Mouse (Mus musculus): ENCODE measurements at regions not wholly inside any gene's neighbourhood (a gene's known extent, or its start where the extent isn't known, plus 50 kb on each side); places are given as distances from the start of the nearest gene placed in this dataset.

GRCm38 (mm10) chr15:31087607-31088006 lies 136.5 kb upstream of the Dap start:
- no peak for DNase-seq
- H3K4me3 ChIP-seq (replicated peaks; ENCODE audit: insufficient read depth, low read depth, low read length) = no peak overlapping the region
- H3K27ac ChIP-seq (ENCODE audit: insufficient read depth, low read length) = no peak overlapping the region
- no peaks in the 10 kb centered on the region for H3K27me3 ChIP-seq (ENCODE audit: control insufficient read depth, insufficient read depth, low read length)
- no peak for TF ChIP-seq POLR2A (IDR thresholded peaks at IDR 0.05; ENCODE audit: borderline replicate concordance, insufficient read depth, low read length)
- no peak for TF ChIP-seq CTCF (IDR thresholded peaks at IDR 0.05; ENCODE audit: borderline replicate concordance, insufficient read depth, low read depth, low read length)
- WGBS = 74% methylated on average over 1 of the region's 1 CpGs
- H3K4me1 ChIP-seq (ENCODE audit: control insufficient read depth, insufficient read depth, low read length) = peaks cover 16% of the 10 kb centered on the region; the same call in 1 of the 2 replicates

GRCm38 (mm10) chr15:31091916-31092570 lies 132.1 kb upstream of the Dap start:
- peaks cover 13% of the 10 kb centered on the region; the same call in 1 of the 2 replicates for H3K4me1 ChIP-seq (ENCODE audit: control insufficient read depth, insufficient read depth, low read length)

GRCm38 (mm10) chr15:31096206-31096605 lies 127.9 kb upstream of the Dap start:
- Histone ChIP-seq H3K27ac (ENCODE audit: insufficient read depth, low read length) (no peak overlapping the region), H3K4me1 (ENCODE audit: control insufficient read depth, insufficient read depth, low read length) (peaks cover 10% of the 10 kb centered on the region; the same call in 1 of the 2 replicates), H3K27me3 (ENCODE audit: control insufficient read depth, insufficient read depth, low read length) (no peaks in the 10 kb centered on the region; the same call in 1 of the 2 replicates), H3K4me3 (replicated peaks; ENCODE audit: insufficient read depth, low read depth, low read length) (no peak overlapping the region)
- no peak for DNase-seq
- WGBS = 87% methylated on average over 7 of the region's 7 CpGs
- no peak for TF ChIP-seq CTCF (IDR thresholded peaks at IDR 0.05; ENCODE audit: borderline replicate concordance, insufficient read depth, low read depth, low read length)
- no peak for TF ChIP-seq POLR2A (IDR thresholded peaks at IDR 0.05; ENCODE audit: borderline replicate concordance, insufficient read depth, low read length)

More at GRCm38 (mm10) chr15:31091916-31092570, 132.1 kb upstream of the Dap start:
- Histone ChIP-seq H3K27ac (ENCODE audit: insufficient read depth, low read length) (no peak overlapping the region), H3K4me3 (replicated peaks; ENCODE audit: insufficient read depth, low read depth, low read length) (no peak overlapping the region), H3K27me3 (ENCODE audit: control insufficient read depth, insufficient read depth, low read length) (no peaks in the 10 kb centered on the region)
- 5% methylated on average over 5 of the region's 5 CpGs for WGBS
- peak; percentile 79 to 89 for DNase-seq
- TF ChIP-seq CTCF (IDR thresholded peaks at IDR 0.05; ENCODE audit: borderline replicate concordance, insufficient read depth, low read depth, low read length) = no peak
- no peak for TF ChIP-seq POLR2A (IDR thresholded peaks at IDR 0.05; ENCODE audit: borderline replicate concordance, insufficient read depth, low read length)

- TF ChIP-seq CTCF (IDR thresholded peaks at IDR 0.05; ENCODE audit: borderline replicate concordance, insufficient read depth, low read depth, low read length) (no peak), POLR2A (IDR thresholded peaks at IDR 0.05; ENCODE audit: borderline replicate concordance, insufficient read depth, low read length) (no peak)
- Histone ChIP-seq H3K27ac (ENCODE audit: insufficient read depth, low read length) (no peak overlapping the region), H3K4me1 (ENCODE audit: control insufficient read depth, insufficient read depth, low read length) (no peaks in the 10 kb centered on the region; the same call in 1 of the 2 replicates), H3K27me3 (ENCODE audit: control insufficient read depth, insufficient read depth, low read length) (no peaks in the 10 kb centered on the region; the same call in 1 of the 2 replicates), H3K4me3 (replicated peaks; ENCODE audit: insufficient read depth, low read depth, low read length) (no peak overlapping the region)
- 57% methylated on average over 4 of the region's 4 CpGs for WGBS
- DNase-seq = no peak
Observed at GRCm38 (mm10) chr15:31097301-31097700, 126.8 kb upstream of the Dap start.

GRCm38 (mm10) chr15:31104743-31105142 lies 119.4 kb upstream of the Dap start:
- no peaks in the 10 kb centered on the region; the same call in 1 of the 2 replicates for H3K27me3 ChIP-seq (ENCODE audit: control insufficient read depth, insufficient read depth, low read length)
- no peak overlapping the region for H3K27ac ChIP-seq (ENCODE audit: insufficient read depth, low read length)
- no peak overlapping the region for H3K4me3 ChIP-seq (replicated peaks; ENCODE audit: insufficient read depth, low read depth, low read length)
- H3K4me1 ChIP-seq (ENCODE audit: control insufficient read depth, insufficient read depth, low read length) = no peaks in the 10 kb centered on the region
- TF ChIP-seq CTCF (IDR thresholded peaks at IDR 0.05; ENCODE audit: borderline replicate concordance, insufficient read depth, low read depth, low read length) (no peak), POLR2A (IDR thresholded peaks at IDR 0.05; ENCODE audit: borderline replicate concordance, insufficient read depth, low read length) (no peak)
- DNase-seq = no peak
- 69% methylated on average over 4 of the region's 4 CpGs for WGBS

- no peaks in the 10 kb centered on the region; the same call in 1 of the 2 replicates for H3K27me3 ChIP-seq (ENCODE audit: control insufficient read depth, insufficient read depth, low read length)
- H3K4me3 ChIP-seq (replicated peaks; ENCODE audit: insufficient read depth, low read depth, low read length) = no peak overlapping the region
- no peak overlapping the region for H3K27ac ChIP-seq (ENCODE audit: insufficient read depth, low read length)
- no peak for TF ChIP-seq POLR2A (IDR thresholded peaks at IDR 0.05; ENCODE audit: borderline replicate concordance, insufficient read depth, low read length)
- no peak for TF ChIP-seq CTCF (IDR thresholded peaks at IDR 0.05; ENCODE audit: borderline replicate concordance, insufficient read depth, low read depth, low read length)
- DNase-seq = no peak
- H3K4me1 ChIP-seq (ENCODE audit: control insufficient read depth, insufficient read depth, low read length) = no peaks in the 10 kb centered on the region
- 23% methylated on average over 9 of the region's 9 CpGs for WGBS
Observed at GRCm38 (mm10) chr15:31106907-31107306, 117.2 kb upstream of the Dap start.

- Histone ChIP-seq H3K27ac (ENCODE audit: insufficient read depth, low read length) (no peak overlapping the region), H3K4me3 (replicated peaks; ENCODE audit: insufficient read depth, low read depth, low read length) (no peak overlapping the region), H3K4me1 (ENCODE audit: control insufficient read depth, insufficient read depth, low read length) (no peaks in the 10 kb centered on the region), H3K27me3 (ENCODE audit: control insufficient read depth, insufficient read depth, low read length) (no peaks in the 10 kb centered on the region; the same call in 1 of the 2 replicates)
- TF ChIP-seq POLR2A (IDR thresholded peaks at IDR 0.05; ENCODE audit: borderline replicate concordance, insufficient read depth, low read length) (no peak), CTCF (IDR thresholded peaks at IDR 0.05; ENCODE audit: borderline replicate concordance, insufficient read depth, low read depth, low read length) (no peak)
- 70% methylated on average over 1 of the region's 1 CpGs for WGBS
- DNase-seq = no peak
Observed at GRCm38 (mm10) chr15:31113216-31113615, 110.9 kb upstream of the Dap start.

- DNase-seq = no peak
- TF ChIP-seq POLR2A (IDR thresholded peaks at IDR 0.05; ENCODE audit: borderline replicate concordance, insufficient read depth, low read length) (no peak), CTCF (IDR thresholded peaks at IDR 0.05; ENCODE audit: borderline replicate concordance, insufficient read depth, low read depth, low read length) (no peak)
- Histone ChIP-seq H3K4me3 (replicated peaks; ENCODE audit: insufficient read depth, low read depth, low read length) (no peak overlapping the region), H3K27ac (ENCODE audit: insufficient read depth, low read length) (no peak overlapping the region), H3K27me3 (ENCODE audit: control insufficient read depth, insufficient read depth, low read length) (no peaks in the 10 kb centered on the region; the same call in 1 of the 2 replicates), H3K4me1 (ENCODE audit: control insufficient read depth, insufficient read depth, low read length) (no peaks in the 10 kb centered on the region)
Observed at GRCm38 (mm10) chr15:31117338-31117737, 106.8 kb upstream of the Dap start.
